Mouse (Mus musculus) hindbrain, embryonic 16.5 days (tissue): Measurements from ENCODE around the gene Adipor2. TPM values are rescaled to one million over a fixed set of nuclear protein-coding genes. Genes with fewer than 3 reads are reported as not detected.

Source experiments
- ATAC-seq: fragments of 200-750 bp; cut with Nextera tagmentation; 2 replicates; pipeline ENCODE4 v1.8.0; 2017; ENCODE audit warnings: moderate TSS enrichment, moderate library complexity
- H3K27ac ChIP-seq: fragments of 300-500 bp; sonication (generic); 2 replicates; pipeline ENCODE4 v1.5.1; 2014; ENCODE audit warnings: low read depth, mild to moderate bottlenecking, control low read depth, low read length, moderate library complexity
- H3K27me3 ChIP-seq: fragments of 300-500 bp; sonication (generic); replicated peaks from 2 replicates; pipeline ENCODE4 v1.6.1; 2014; ENCODE audit warnings: low read length; ENCODE audit not compliant: control insufficient read depth, insufficient read depth
- H3K36me3 ChIP-seq: fragments of 300-500 bp; sonication (generic); 2 replicates; pipeline ENCODE4 v1.6.1; 2014; ENCODE audit warnings: mild to moderate bottlenecking, low read length, moderate library complexity, mixed read lengths; ENCODE audit not compliant: control insufficient read depth, insufficient read depth
- H3K4me1 ChIP-seq: fragments of 300-500 bp; sonication (generic); 2 replicates; pipeline ENCODE4 v1.6.1; 2014; ENCODE audit warnings: low read depth, low read length; ENCODE audit not compliant: control insufficient read depth, insufficient read depth
- H3K4me2 ChIP-seq: fragments of 300-500 bp; sonication (generic); 2 replicates; pipeline ENCODE4 v1.6.1; 2014; ENCODE audit warnings: mild to moderate bottlenecking, low read length, control low read depth, moderate library complexity
- H3K4me3 ChIP-seq: fragments of 300-500 bp; sonication (generic); 2 replicates; pipeline ENCODE4 v1.5.1; 2014; ENCODE audit warnings: mild to moderate bottlenecking, low read length, control low read depth, moderate library complexity
- H3K9ac ChIP-seq: fragments of 300-500 bp; sonication (generic); 2 replicates; pipeline ENCODE4 v1.6.1; 2014; ENCODE audit warnings: low read depth, mild to moderate bottlenecking, control low read depth, low read length, moderate library complexity
- H3K9me3 ChIP-seq: fragments of 300-500 bp; sonication (generic); 2 replicates; pipeline ENCODE4 v1.6.1; 2014; ENCODE audit warnings: mild to moderate bottlenecking, low read length, moderate library complexity; ENCODE audit not compliant: control insufficient read depth
- WGBS: fragments of 180-500 bp; shearing (Covaris S2); extraction: QIAGEN DNeasy Blood & Tissue Kit; methylation state at CpG from one replicate; pipeline ENCODE4 v1.1.7; 2014; 5-methylcytosine and 5-hydroxymethylcytosine counted together
- polyA plus RNA-seq: library from polyadenylated mRNA; unstranded; fragments of >200 nt; fragmentation: Nextera tagmentation; extraction: Ambion mirVana; gene quantifications from 2 replicates; pipeline ENCODE4 v1.2.1, GENCODE M21; 2015

Gene Adipor2
- polyA plus RNA-seq, 1 experiment from 2014 or later, result 37.0 TPM

GRCm38 (mm10) chr6:119307867-119308413, 109.6 kb downstream of the Adipor2 start:
- H3K9ac ChIP-seq, result no peak overlapping the region
- 54% methylated on average over 10 of the region's 10 CpGs for WGBS
- H3K27me3 ChIP-seq, result no peaks in the 10 kb centered on the region
- H3K4me2 ChIP-seq, result no peak overlapping the region
- H3K36me3 ChIP-seq, result no peaks in the 10 kb centered on the region
- ATAC-seq, result no peak
- no peak overlapping the region for H3K27ac ChIP-seq
- H3K4me3 ChIP-seq, result no peak overlapping the region
- peaks cover under 1% of the 10 kb centered on the region for H3K4me1 ChIP-seq
- no peaks in the 10 kb centered on the region for H3K9me3 ChIP-seq

GRCm38 (mm10) chr6:119303331-119303730, 114.2 kb downstream of the Adipor2 start:
- no peaks in the 10 kb centered on the region for H3K9me3 ChIP-seq
- H3K4me2 ChIP-seq, result no peak overlapping the region
- no peak overlapping the region for H3K27ac ChIP-seq
- ATAC-seq, result no peak
- H3K9ac ChIP-seq, result no peak overlapping the region
- no peaks in the 10 kb centered on the region for H3K36me3 ChIP-seq
- no peak overlapping the region for H3K4me3 ChIP-seq
- H3K27me3 ChIP-seq, result no peaks in the 10 kb centered on the region
- WGBS, result 95% methylated on average over 6 of the region's 6 CpGs
- H3K4me1 ChIP-seq, result no peaks in the 10 kb centered on the region

Other genes starting within 250 kb of the Adipor2 start
- 10.6 and 11.8 TPM in 2 replicates for gene Dcp1b, start 242.5 kb downstream of the Adipor2 start, polyA plus RNA-seq
- gene Cacna1c, start 221.3 kb downstream of the Adipor2 start, polyA plus RNA-seq, result 4.7 and 6.0 TPM in 2 replicates
- 0.66 and 1.2 TPM in 2 replicates for gene Cacna2d4, start 181.2 kb downstream of the Adipor2 start, polyA plus RNA-seq
- gene Lrtm2, start 86.9 kb downstream of the Adipor2 start, polyA plus RNA-seq, result 17.1 and 17.7 TPM in 2 replicates
- gene Fbxl14, start 62.0 kb upstream of the Adipor2 start, polyA plus RNA-seq, result 1.9 and 2.1 TPM in 2 replicates
- gene Wnt5b, start 126.6 kb upstream of the Adipor2 start, polyA plus RNA-seq, result 4.1 and 5.3 TPM in 2 replicates